Mouse (Mus musculus): ENCODE data around the gene 4930412O13Rik. TPM values are rescaled to one million over a fixed set of nuclear protein-coding genes. Genes with fewer than 3 reads are reported as not detected.

The 4930412O13Rik gene
- total RNA-seq, 4 experiments from 2014 or later = not detected

GRCm38 (mm10) chr2:9879493-9879892 is 1.6 kb upstream of the 4930412O13Rik start:
- DNase-seq (ENCODE audit: low spot score in 2 of 2) = peak in 1 of 2 experiments; percentile 19

- no peak for DNase-seq (ENCODE audit: low spot score in 2 of 2)
These were observed 781 bp upstream of the 4930412O13Rik start for GRCm38 (mm10) chr2:9880271-9880670.

GRCm38 (mm10) chr2:9881611-9882023 is 565 bp downstream of the 4930412O13Rik start:
- DNase-seq (ENCODE audit: low spot score in 2 of 2) = no peak

- no peak for DNase-seq (ENCODE audit: low spot score in 2 of 2)
These were observed 1.4 kb downstream of the 4930412O13Rik start for GRCm38 (mm10) chr2:9882371-9882925.

- no peak for DNase-seq (ENCODE audit: low spot score in 2 of 2)
These were observed 2.1 kb downstream of the 4930412O13Rik start for GRCm38 (mm10) chr2:9882926-9883802.

GRCm38 (mm10) chr2:9883803-9884532 is 2.9 kb downstream of the 4930412O13Rik start:
- DNase-seq (ENCODE audit: low spot score in 2 of 2) = no peak

GRCm38 (mm10) chr2:9884533-9885216 is 3.6 kb downstream of the 4930412O13Rik start:
- DNase-seq (ENCODE audit: low spot score in 2 of 2) = no peak

GRCm38 (mm10) chr2:9885217-9885770 is 4.2 kb downstream of the 4930412O13Rik start:
- no peak for DNase-seq (ENCODE audit: low spot score in 2 of 2)

- no peak for DNase-seq (ENCODE audit: low spot score in 2 of 2)
These were observed 5.0 kb downstream of the 4930412O13Rik start for GRCm38 (mm10) chr2:9886031-9886430.

- no peak for DNase-seq (ENCODE audit: low spot score in 2 of 2)
These were observed 6.0 kb downstream of the 4930412O13Rik start for GRCm38 (mm10) chr2:9886921-9887610.

GRCm38 (mm10) chr2:9887636-9888035 is 6.6 kb downstream of the 4930412O13Rik start:
- no peak for DNase-seq (ENCODE audit: low spot score in 2 of 2)

- no peak for DNase-seq (ENCODE audit: low spot score in 2 of 2)
These were observed 8.0 kb downstream of the 4930412O13Rik start, which contains the start of gene 9230102O04Rik for GRCm38 (mm10) chr2:9888913-9889650. Gene 9230102O04Rik, minus strand, starts transcription at chr2:9889540.

GRCm38 (mm10) chr2:9889651-9890183 is 8.7 kb downstream of the 4930412O13Rik start, which contains the start of gene Gata3:
Gene Gata3, minus strand, starts transcription at chr2:9890034.
- DNase-seq (ENCODE audit: low spot score in 2 of 2) = no peak

GRCm38 (mm10) chr2:9890251-9890650 is 9.2 kb downstream of the 4930412O13Rik start:
- DNase-seq (ENCODE audit: low spot score in 2 of 2) = no peak

- DNase-seq (ENCODE audit: low spot score in 2 of 2) = no peak
These were observed 9.9 kb downstream of the 4930412O13Rik start for GRCm38 (mm10) chr2:9890906-9891305.

- no peak for DNase-seq (ENCODE audit: low spot score in 2 of 2)
These were observed 11.5 kb downstream of the 4930412O13Rik start for GRCm38 (mm10) chr2:9892541-9892940.

- no peak for DNase-seq (ENCODE audit: low spot score in 2 of 2)
These were observed 12.4 kb downstream of the 4930412O13Rik start for GRCm38 (mm10) chr2:9893272-9893953.

- DNase-seq (ENCODE audit: low spot score in 2 of 2) = no peak
These were observed 14.0 kb downstream of the 4930412O13Rik start for GRCm38 (mm10) chr2:9894836-9895593.

Data from layer of hippocampus, adult 8-10 months (tissue).